ENCODE assay signal across 14 mouse cellular contexts in the genomic region with DNA sequence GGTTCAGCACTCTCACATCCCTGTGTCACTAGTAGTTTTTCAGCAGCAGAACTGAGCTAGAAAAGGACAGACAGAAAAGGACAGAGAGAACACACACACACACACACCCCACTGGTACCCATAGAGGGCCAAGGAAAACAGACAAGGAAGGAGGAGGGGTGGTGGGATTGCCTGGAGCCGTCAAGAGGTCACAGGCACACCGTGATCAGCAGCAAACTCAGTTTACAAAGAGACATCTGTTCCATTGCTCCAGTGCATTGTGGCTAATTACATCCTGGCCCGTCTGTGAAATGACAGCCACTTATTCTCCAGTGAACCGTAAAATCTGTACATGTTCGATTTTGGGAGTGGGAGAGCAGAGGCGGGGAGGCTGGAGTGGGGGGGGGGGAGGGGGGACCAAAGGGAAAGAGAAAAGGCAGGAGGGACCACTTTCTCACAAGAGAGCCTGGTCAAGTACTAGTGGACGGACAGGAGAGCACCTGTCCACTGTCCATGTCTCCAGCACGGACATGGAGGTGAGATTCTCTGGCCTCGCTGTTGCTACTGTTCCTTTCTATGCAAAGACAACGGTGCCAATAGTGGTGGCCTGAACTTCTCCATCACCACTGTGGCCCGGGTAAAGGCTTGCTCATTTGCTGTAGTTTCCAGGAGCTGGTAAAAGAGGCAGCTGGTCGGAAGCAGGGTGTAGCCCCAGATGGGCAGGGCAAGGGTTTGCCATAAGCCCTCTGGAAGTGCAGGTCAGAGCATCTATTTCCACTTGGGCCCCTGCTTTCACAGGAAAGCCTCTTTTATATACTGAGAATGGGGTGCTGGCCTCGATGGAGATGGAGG.
DNase-seq lines count a peak whose midpoint lies in the region; ATAC-seq and TF ChIP-seq lines count a peak whose summit lies in the region.
"Had no signal": no experiment of that assay in that cellular context is flagged by ENCODE, and none has a peak within 500 bp of the region (broad histone marks: within the 10 kb centered on the region; RNA-seq: fewer than 3 reads in every experiment).

No protein-coding gene starts in this region.

- H3K4me3 ChIP-seq in layer of hippocampus, adult 2 months, result no peak overlapping the region
- no peak overlapping the region for H3K4me3 ChIP-seq in forebrain, postnatal 0 days (ENCODE audit: low read depth, low read length)
- no peak overlapping the region for H3K4me3 ChIP-seq in midbrain, embryonic 11.5 days (ENCODE audit: low read depth, low read length)
- H3K4me3 ChIP-seq: embryonic facial prominence, embryonic 13.5 days; gastrocnemius, adult 2 months; heart, embryonic 15.5 days had no signal

- ATAC-seq in forebrain, postnatal 0 days, result peak; percentile 41; the same call in 1 of the 2 replicates
- peak; percentile 88 for ATAC-seq in midbrain, embryonic 11.5 days (ENCODE audit: low FRiP score)
- ATAC-seq: intestine, postnatal 0 days had no signal

- H3K4me1 ChIP-seq in forebrain, postnatal 0 days (ENCODE audit: insufficient read depth), result peaks cover 13% of the 10 kb centered on the region; the same call in 1 of the 2 replicates
- peaks cover 46% of the 10 kb centered on the region for H3K4me1 ChIP-seq in midbrain, embryonic 11.5 days (ENCODE audit: control insufficient read depth, insufficient read depth, low read length)
- H3K4me1 ChIP-seq: heart, embryonic 15.5 days had no signal

- DNase-seq in layer of hippocampus, adult 2 months (ENCODE audit: low spot score in 2 of 2), result no peak
- DNase-seq in layer of hippocampus, adult 18-20 months (ENCODE audit: low spot score in 2 of 2), result no peak
- DNase-seq in forebrain, postnatal 0 days, result no peak
- peak; percentile 86 for DNase-seq in midbrain, embryonic 11.5 days (ENCODE audit: low spot score, missing footprints)
- peak; percentile 81 for DNase-seq in retina, embryonic 14.5 days (ENCODE audit: low spot score)
- DNase-seq in T-cell, adult 2 months (ENCODE audit: low spot score), result no peak
- DNase-seq in lung, postnatal 14 days, result no peak
- no peak for DNase-seq in adrenal gland, postnatal 14 days
- DNase-seq: gastrocnemius, adult 2 months; lung, postnatal 36 days had no signal

- 11% methylated on average over 12 of the region's 13 CpGs for WGBS in forebrain, postnatal 0 days
- WGBS in midbrain, embryonic 11.5 days, result 29% methylated on average over 13 of the region's 13 CpGs

- no peak for TF ChIP-seq CTCF in layer of hippocampus, adult 2 months (conservative IDR thresholded peaks at IDR 0.05)
- no peak for TF ChIP-seq CTCF in forebrain, postnatal 0 days (IDR thresholded peaks at IDR 0.05; ENCODE audit: low read depth)

- no peaks in the 10 kb centered on the region for H3K9me3 ChIP-seq in forebrain, postnatal 0 days (ENCODE audit: low read length)
- no peaks in the 10 kb centered on the region for H3K9me3 ChIP-seq in midbrain, embryonic 11.5 days (ENCODE audit: control insufficient read depth, low read length)
- H3K9me3 ChIP-seq: embryonic facial prominence, embryonic 13.5 days; G1E; heart, embryonic 15.5 days had no signal

- H3K27ac ChIP-seq in layer of hippocampus, adult 2 months, result peak overlapping the region; percentile 39; the same call in 1 of the 2 replicates
- no peak overlapping the region for H3K27ac ChIP-seq in forebrain, postnatal 0 days (ENCODE audit: low read depth, low read length)
- H3K27ac ChIP-seq in midbrain, embryonic 11.5 days (ENCODE audit: low read depth, low read length), result peak overlapping the region; percentile 81
- H3K27ac ChIP-seq: embryonic facial prominence, embryonic 13.5 days; gastrocnemius, adult 2 months; heart, embryonic 15.5 days had no signal

- H3K9ac ChIP-seq in forebrain, postnatal 0 days, result no peak overlapping the region
- peak overlapping the region; percentile 22; the same call in 1 of the 2 replicates for H3K9ac ChIP-seq in midbrain, embryonic 11.5 days (ENCODE audit: low read length)
- H3K9ac ChIP-seq: embryonic facial prominence, embryonic 13.5 days; heart, embryonic 15.5 days had no signal

- H3K4me2 ChIP-seq in forebrain, postnatal 0 days (ENCODE audit: low read depth), result no peak overlapping the region
- H3K4me2 ChIP-seq in midbrain, embryonic 11.5 days, result peak overlapping the region; percentile 9; the same call in 1 of the 2 replicates
- H3K4me2 ChIP-seq: embryonic facial prominence, embryonic 13.5 days; heart, embryonic 15.5 days had no signal

- H3K27me3 ChIP-seq in forebrain, postnatal 0 days (ENCODE audit: insufficient read depth, low read length), result no peaks in the 10 kb centered on the region
- no peaks in the 10 kb centered on the region for H3K27me3 ChIP-seq in midbrain, embryonic 11.5 days (ENCODE audit: control insufficient read depth, insufficient read depth, low read length)
- H3K27me3 ChIP-seq: embryonic facial prominence, embryonic 13.5 days; heart, embryonic 15.5 days had no signal

- no peaks in the 10 kb centered on the region for H3K36me3 ChIP-seq in forebrain, postnatal 0 days (ENCODE audit: insufficient read depth)
- H3K36me3 ChIP-seq in midbrain, embryonic 11.5 days (ENCODE audit: control insufficient read depth, insufficient read depth, low read length), result no peaks in the 10 kb centered on the region
- H3K36me3 ChIP-seq: embryonic facial prominence, embryonic 13.5 days; G1E; heart, embryonic 15.5 days had no signal

Comparison
In these comparisons a context has a peak if more than half of its experiments do, and no peak if none do; other contexts are left out.
1. DNase-seq: peak in midbrain, embryonic 11.5 days (single experiment) and retina, embryonic 14.5 days (single experiment); none in layer of hippocampus, adult 2 months (0 of 2), layer of hippocampus, adult 18-20 months (0 of 2), forebrain, postnatal 0 days (single experiment), T-cell, adult 2 months (single experiment), lung, postnatal 14 days (single experiment) and adrenal gland, postnatal 14 days (single experiment).